Mouse (Mus musculus) midbrain, embryonic 12.5 days (tissue): ENCODE results near the gene Hfe2. TPM values are rescaled to one million over a fixed set of nuclear protein-coding genes. Genes with fewer than 3 reads are reported as not detected.
"Not testable (repeated sequence)": the region's sequence is repeated elsewhere in the genome, so short reads cannot be mapped to it uniquely, and the experiment has no call there.

Experiments
- ATAC-seq: fragments of 200-750 bp; cut with Nextera tagmentation; 2 replicates; pipeline ENCODE4 v1.8.0; 2017; ENCODE audit warnings: low read depth, moderate TSS enrichment, moderate library complexity; ENCODE audit not compliant: low FRiP score
- H3K27ac ChIP-seq: fragments of 300-500 bp; sonication (generic); replicated peaks from 2 replicates; pipeline ENCODE4 v1.5.1; 2016; ENCODE audit warnings: mild to moderate bottlenecking
- H3K27me3 ChIP-seq: fragments of 300-500 bp; sonication (generic); 2 replicates; pipeline ENCODE4 v1.6.1; 2016; ENCODE audit warnings: mild to moderate bottlenecking
- H3K36me3 ChIP-seq: fragments of 300-500 bp; sonication (generic); 2 replicates; pipeline ENCODE4 v1.6.1; 2016
- H3K4me1 ChIP-seq: fragments of 300-500 bp; sonication (generic); 2 replicates; pipeline ENCODE4 v1.6.1; 2016
- H3K4me2 ChIP-seq: fragments of 300-500 bp; sonication (generic); replicated peaks from 2 replicates; pipeline ENCODE4 v1.6.1; 2016; ENCODE audit warnings: mild to moderate bottlenecking, moderate library complexity
- H3K4me3 ChIP-seq: fragments of 300-500 bp; sonication (generic); 2 replicates; pipeline ENCODE4 v1.5.1; 2016; ENCODE audit warnings: mild to moderate bottlenecking
- H3K9ac ChIP-seq: fragments of 300-500 bp; sonication (generic); replicated peaks from 2 replicates; pipeline ENCODE4 v1.6.1; 2016; ENCODE audit warnings: mild to moderate bottlenecking, moderate library complexity
- H3K9me3 ChIP-seq: fragments of 300-500 bp; sonication (generic); 2 replicates; pipeline ENCODE4 v1.6.1; 2016; ENCODE audit warnings: mild to moderate bottlenecking
- WGBS: fragments of 180-500 bp; shearing (Covaris S2); methylation state at CpG from one replicate; pipeline ENCODE4 v1.1.7; 2016; 5-methylcytosine and 5-hydroxymethylcytosine counted together
- polyA plus RNA-seq: library from polyadenylated mRNA; unstranded; fragments of >200 nt; fragmentation: Nextera tagmentation; extraction: Ambion mirVana; gene quantifications from 2 replicates; pipeline ENCODE4 v1.2.1, GENCODE M21; 2016

The Hfe2 gene
- polyA plus RNA-seq: 0.89 and 1.0 TPM in 2 replicates

DNA sequence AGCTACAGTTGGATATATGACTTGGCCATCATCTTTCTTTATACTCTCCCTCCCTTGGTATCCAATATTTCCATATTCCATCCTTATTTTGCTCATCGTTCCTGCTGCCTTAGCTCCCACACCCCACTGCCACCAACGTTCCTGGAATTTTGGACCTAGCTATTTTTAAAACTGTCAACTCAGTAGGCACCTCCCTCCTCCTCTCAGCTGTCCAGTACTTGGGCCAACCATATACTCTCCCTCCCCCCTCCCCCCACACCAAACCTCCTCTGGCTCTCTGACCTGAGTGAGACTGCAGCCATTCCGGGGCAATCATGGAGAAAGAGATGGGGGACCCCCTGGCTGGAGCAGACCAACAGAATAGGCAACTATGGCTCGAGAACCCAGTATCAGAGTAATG is at the start of gene Hfe2:
TSS of gene Hfe2 (plus strand) at position 259 of the 400 bp plus-strand sequence.
- Histone ChIP-seq H3K4me3 (no peak within 1 kb of the TSS), H3K27me3 (peaks cover 43% of the 10 kb centered on the region), H3K36me3 (no peaks in the 10 kb centered on the region), H3K4me1 (peaks cover 19% of the 10 kb centered on the region), H3K27ac (no peak within 1 kb of the TSS), H3K9ac (no peak within 1 kb of the TSS), H3K9me3 (no peaks in the 10 kb centered on the region), H3K4me2 (no peak within 1 kb of the TSS)
- no peak for ATAC-seq
- WGBS: 89% methylated on average over 4 of the region's 4 CpGs

DNA sequence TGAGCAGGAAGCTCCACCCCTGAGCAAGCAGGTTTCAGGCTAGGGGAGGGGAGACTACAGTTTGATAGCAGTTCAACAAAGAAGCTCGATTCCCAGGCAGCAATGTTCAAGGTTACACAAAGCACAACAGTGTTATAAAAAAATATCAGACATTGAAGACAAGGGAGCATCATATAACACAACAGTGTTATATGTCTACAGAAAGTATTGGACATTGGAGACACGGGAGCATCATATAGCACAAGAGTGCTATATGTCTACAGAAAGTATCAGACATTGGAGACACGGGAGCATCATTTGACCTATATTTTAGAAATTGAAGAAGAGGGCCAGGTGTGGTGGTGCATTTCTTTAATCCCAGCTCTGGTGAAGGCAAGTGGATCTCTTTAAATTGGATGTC is 47.9 kb upstream of the Hfe2 start:
- WGBS: 56% methylated on average over 3 of the region's 3 CpGs
- ATAC-seq: no peak
- no peak overlapping the region for H3K4me3 ChIP-seq

GRCm38 (mm10) chr3:96477558-96477957 is 47.4 kb upstream of the Hfe2 start:
- Histone ChIP-seq H3K27me3 (peaks cover 73% of the 10 kb centered on the region), H3K9me3 (no peaks in the 10 kb centered on the region), H3K27ac (no peak overlapping the region), H3K4me2 (no peak overlapping the region), H3K36me3 (no peaks in the 10 kb centered on the region), H3K4me3 (no peak overlapping the region), H3K4me1 (peaks cover 9% of the 10 kb centered on the region), H3K9ac (no peak overlapping the region)
- 67% methylated on average over 6 of the region's 6 CpGs for WGBS
- no peak for ATAC-seq

More for the DNA sequence above, 47.9 kb upstream of the Hfe2 start:
- H3K4me2 ChIP-seq: no peak overlapping the region
- peaks cover 75% of the 10 kb centered on the region for H3K27me3 ChIP-seq
- no peak overlapping the region for H3K27ac ChIP-seq
- H3K9me3 ChIP-seq: no peaks in the 10 kb centered on the region
- H3K9ac ChIP-seq: no peak overlapping the region
- no peaks in the 10 kb centered on the region for H3K36me3 ChIP-seq
- peaks cover 9% of the 10 kb centered on the region for H3K4me1 ChIP-seq

DNA sequence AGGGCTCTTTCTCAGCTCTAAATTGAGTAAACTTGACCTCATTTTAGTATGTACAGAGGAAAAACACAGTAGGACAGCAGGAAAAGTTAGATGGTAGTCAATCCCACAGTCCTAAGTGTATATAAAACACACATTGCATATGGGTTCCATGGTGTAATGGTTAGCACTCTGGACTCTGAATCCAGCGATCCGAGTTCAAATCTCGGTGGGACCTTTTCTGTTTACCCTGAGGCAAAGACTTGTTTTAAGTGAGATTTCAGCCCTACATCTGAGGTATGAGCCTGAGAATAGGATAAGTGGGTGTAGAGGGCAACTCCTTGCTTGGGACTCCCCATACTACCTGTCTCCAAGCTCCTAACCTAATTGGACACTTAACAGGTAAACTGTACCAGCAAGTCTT is 45.7 kb upstream of the Hfe2 start:
- 24% methylated on average over 3 of the region's 3 CpGs for WGBS

DNA sequence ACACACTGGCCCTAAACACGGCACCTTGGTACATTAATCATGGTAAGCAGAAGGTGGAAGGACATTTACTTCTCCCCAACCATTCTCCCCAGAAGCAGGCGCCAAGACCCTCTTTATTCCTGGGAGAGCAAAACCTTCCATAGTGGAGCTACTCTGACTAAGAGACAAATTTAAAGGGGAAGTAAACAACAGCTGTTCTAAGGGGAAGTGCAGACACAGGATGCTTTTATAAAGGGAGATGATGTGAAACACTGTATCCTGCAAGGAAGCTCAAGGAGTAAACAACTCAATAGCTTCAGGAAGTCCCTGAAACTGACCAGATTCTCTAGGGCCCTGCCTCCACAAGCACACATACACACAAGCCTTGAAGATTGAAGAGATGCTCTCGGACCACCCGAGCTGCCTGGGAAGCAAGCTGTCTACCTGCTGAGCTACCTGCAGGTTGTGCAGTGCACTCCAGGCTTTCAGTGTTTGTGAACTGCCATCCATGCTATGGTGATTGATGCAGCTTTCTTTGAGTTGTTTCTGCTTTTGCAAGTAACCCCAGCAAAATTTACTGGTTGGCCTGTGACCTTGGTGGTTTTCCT is 44.2 kb upstream of the Hfe2 start:
- no peaks in the 10 kb centered on the region for H3K9me3 ChIP-seq
- ATAC-seq: no peak
- H3K4me2 ChIP-seq: no peak overlapping the region
- no peak overlapping the region for H3K27ac ChIP-seq
- 85% methylated on average over 4 of the region's 4 CpGs for WGBS
- H3K27me3 ChIP-seq: peaks cover 71% of the 10 kb centered on the region
- no peak overlapping the region for H3K4me3 ChIP-seq
- no peak overlapping the region for H3K9ac ChIP-seq
- H3K36me3 ChIP-seq: no peaks in the 10 kb centered on the region
- H3K4me1 ChIP-seq: 0 out of 2 replicates have a peak, but pooled peaks cover 4% of the 10 kb centered on the region

More for the DNA sequence above, 45.7 kb upstream of the Hfe2 start:
- Histone ChIP-seq H3K4me3 (no peak overlapping the region), H3K27me3 (peaks cover 73% of the 10 kb centered on the region), H3K4me2 (no peak overlapping the region), H3K36me3 (no peaks in the 10 kb centered on the region), H3K9me3 (no peaks in the 10 kb centered on the region), H3K27ac (no peak overlapping the region), H3K9ac (no peak overlapping the region), H3K4me1 (peaks cover 9% of the 10 kb centered on the region)
- ATAC-seq: no peak

DNA sequence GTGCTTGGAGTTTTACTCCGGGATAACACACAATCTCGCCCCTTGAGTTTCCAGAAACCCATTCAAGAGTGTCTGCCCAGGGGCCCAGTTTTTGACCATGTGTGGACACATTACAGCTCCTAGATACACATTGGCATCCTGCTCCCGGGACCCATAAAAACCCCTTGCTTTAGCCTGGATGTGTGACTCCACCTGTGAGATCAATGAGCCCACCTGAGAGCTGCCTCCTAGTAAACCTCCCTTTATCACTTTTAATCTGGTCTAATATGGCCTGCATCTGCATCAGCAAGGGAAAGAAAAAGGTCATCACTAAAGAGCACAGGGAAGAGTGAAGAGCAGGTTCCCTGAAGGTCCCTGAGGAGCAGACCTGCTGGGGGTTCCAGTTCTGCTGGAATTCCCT is 43.1 kb upstream of the Hfe2 start:
- Histone ChIP-seq H3K9ac (no peak overlapping the region), H3K36me3 (no peaks in the 10 kb centered on the region), H3K27me3 (peaks cover 62% of the 10 kb centered on the region), H3K4me1 (0 out of 2 replicates have a peak, but pooled peaks cover 4% of the 10 kb centered on the region), H3K4me3 (no peak overlapping the region), H3K9me3 (no peaks in the 10 kb centered on the region), H3K27ac (no peak overlapping the region), H3K4me2 (no peak overlapping the region)
- 87% methylated on average over 3 of the region's 3 CpGs for WGBS
- no peak for ATAC-seq

GRCm38 (mm10) chr3:96482451-96482850 is 42.5 kb upstream of the Hfe2 start:
- no peak overlapping the region for H3K4me3 ChIP-seq
- 90% methylated on average over 13 of the region's 13 CpGs for WGBS
- H3K4me1 ChIP-seq: 0 out of 2 replicates have a peak, but pooled peaks cover 4% of the 10 kb centered on the region
- H3K9ac ChIP-seq: no peak overlapping the region
- no peaks in the 10 kb centered on the region for H3K9me3 ChIP-seq
- H3K36me3 ChIP-seq: no peaks in the 10 kb centered on the region
- H3K4me2 ChIP-seq: no peak overlapping the region
- no peak for ATAC-seq
- no peak overlapping the region for H3K27ac ChIP-seq
- H3K27me3 ChIP-seq: peaks cover 56% of the 10 kb centered on the region

DNA sequence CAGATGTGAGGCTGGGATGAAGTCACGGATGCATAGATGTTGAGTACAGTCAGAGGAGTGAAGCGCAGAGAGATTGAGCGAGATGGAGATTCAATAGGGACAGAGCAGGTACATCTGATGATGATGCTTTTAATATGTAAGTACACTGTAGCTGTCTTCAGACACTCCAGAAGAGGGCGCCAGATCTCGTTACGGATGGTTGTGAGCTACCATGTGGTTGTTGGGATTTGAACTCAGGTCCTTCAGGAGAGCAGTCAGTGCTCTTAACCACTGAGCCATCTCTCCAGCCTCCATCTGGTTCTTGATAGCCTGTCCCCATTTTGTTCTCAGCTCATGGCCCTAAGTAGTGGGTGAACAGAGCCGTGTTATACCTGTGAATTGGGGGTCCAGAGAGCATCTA is 41.9 kb upstream of the Hfe2 start:
- not testable (repeated sequence) for H3K4me2 ChIP-seq, H3K4me3 ChIP-seq, ATAC-seq, H3K9ac ChIP-seq, H3K27ac ChIP-seq, H3K9me3 ChIP-seq, H3K4me1 ChIP-seq, H3K36me3 ChIP-seq
- peaks cover 50% of the 10 kb centered on the region for H3K27me3 ChIP-seq
- WGBS: 51% methylated on average over 7 of the region's 7 CpGs

DNA sequence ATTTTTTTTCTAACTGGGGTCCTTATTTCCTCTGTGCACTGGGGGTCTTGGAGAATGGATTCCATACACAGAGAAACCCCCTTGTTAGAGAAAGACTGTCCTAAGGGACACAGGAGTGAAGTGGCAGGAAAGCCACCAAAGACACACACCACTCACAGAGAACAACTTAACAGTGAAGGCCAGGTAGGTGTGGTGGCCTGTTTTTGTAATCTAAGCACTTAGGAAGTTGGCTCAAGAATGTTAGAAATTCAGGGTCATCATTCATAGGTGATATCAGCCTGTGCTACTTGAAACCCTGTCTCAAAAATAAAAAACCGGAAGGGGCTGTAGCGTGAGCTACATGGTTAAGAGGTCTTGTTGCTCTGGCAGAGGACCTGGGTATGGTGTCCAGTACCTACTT is 41.0 kb upstream of the Hfe2 start:
- peaks cover 9% of the 10 kb centered on the region; the same call in 1 of the 2 replicates for H3K4me1 ChIP-seq
- no peak overlapping the region for H3K4me3 ChIP-seq
- no peak overlapping the region for H3K4me2 ChIP-seq
- H3K27me3 ChIP-seq: peaks cover 49% of the 10 kb centered on the region
- H3K9me3 ChIP-seq: no peaks in the 10 kb centered on the region
- no peak for ATAC-seq
- H3K27ac ChIP-seq: no peak overlapping the region
- 92% methylated on average over 2 of the region's 2 CpGs for WGBS
- H3K36me3 ChIP-seq: no peaks in the 10 kb centered on the region
- H3K9ac ChIP-seq: no peak overlapping the region

DNA sequence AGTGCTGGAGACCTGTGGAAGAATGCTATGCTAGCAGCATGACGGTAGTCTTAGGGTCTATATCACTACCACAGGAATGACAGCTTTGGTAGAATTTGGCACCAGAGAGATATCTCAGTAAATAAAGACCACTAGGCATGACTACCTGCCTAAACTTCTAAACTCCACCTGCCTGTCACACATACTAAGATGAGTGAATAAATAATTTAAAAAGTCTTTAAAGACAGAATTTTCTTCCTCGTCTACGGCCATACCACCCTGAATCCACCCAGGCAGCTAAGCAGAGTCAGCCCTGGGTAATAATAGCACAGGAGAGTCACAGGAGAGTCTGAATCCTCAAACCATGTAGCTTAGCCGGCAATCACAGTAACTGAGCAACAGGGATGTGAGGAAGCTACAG is 40.1 kb upstream of the Hfe2 start:
- 73% methylated on average over 4 of the region's 4 CpGs for WGBS
- H3K36me3 ChIP-seq: no peaks in the 10 kb centered on the region
- no peak for ATAC-seq
- peaks cover 9% of the 10 kb centered on the region; the same call in 1 of the 2 replicates for H3K4me1 ChIP-seq
- H3K27me3 ChIP-seq: peaks cover 43% of the 10 kb centered on the region
- no peak overlapping the region for H3K4me2 ChIP-seq
- H3K27ac ChIP-seq: no peak overlapping the region
- no peak overlapping the region for H3K9ac ChIP-seq
- H3K4me3 ChIP-seq: no peak overlapping the region
- H3K9me3 ChIP-seq: no peaks in the 10 kb centered on the region

DNA sequence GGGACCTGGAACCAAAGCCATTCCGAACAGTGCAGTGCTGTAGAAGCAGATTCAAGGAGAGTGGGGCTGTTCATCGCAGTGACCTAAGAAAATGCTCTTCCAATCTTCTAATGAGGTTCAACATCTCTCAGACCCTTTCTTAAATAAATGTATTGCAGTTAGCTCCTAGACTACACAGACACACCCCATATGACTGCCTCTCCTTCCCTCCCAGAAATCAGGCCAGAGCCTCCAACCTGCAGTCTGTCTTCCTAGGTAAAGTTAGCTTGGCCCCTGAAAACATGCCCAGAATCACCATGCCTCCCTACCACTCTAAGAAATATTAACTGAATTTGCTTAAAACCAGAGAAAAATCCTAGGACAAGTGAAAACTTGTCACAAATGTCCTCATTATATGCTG is 39.6 kb upstream of the Hfe2 start:
- ATAC-seq: no peak
- Histone ChIP-seq H3K9ac (0 out of 2 replicates have a peak overlapping the region, but pooled peaks have one; percentile 24), H3K36me3 (no peaks in the 10 kb centered on the region), H3K4me3 (no peak overlapping the region), H3K9me3 (no peaks in the 10 kb centered on the region), H3K27ac (no peak overlapping the region), H3K27me3 (peaks cover 43% of the 10 kb centered on the region), H3K4me2 (no peak overlapping the region), H3K4me1 (peaks cover 9% of the 10 kb centered on the region; the same call in 1 of the 2 replicates)
- WGBS: 81% methylated on average over 2 of the region's 2 CpGs

GRCm38 (mm10) chr3:96486064-96486827 is 38.7 kb upstream of the Hfe2 start:
- H3K36me3 ChIP-seq, H3K4me1 ChIP-seq, H3K9ac ChIP-seq, H3K9me3 ChIP-seq, H3K27ac ChIP-seq, H3K4me2 ChIP-seq, H3K4me3 ChIP-seq: not testable (repeated sequence)
- peaks cover 39% of the 10 kb centered on the region for H3K27me3 ChIP-seq
- peak; percentile 50 for ATAC-seq
- WGBS: 1% methylated on average over 4 of the region's 34 CpGs
